Mouse (Mus musculus): ENCODE data around the gene Rab8b.

GRCm38 (mm10) chr9:66917892-66918255, 1.6 kb downstream of the Rab8b start:
- no peak for TF ChIP-seq CTCF (IDR thresholded peaks at IDR 0.05; ENCODE audit: low read depth, low read length)
- no peak for TF ChIP-seq POLR2A (IDR thresholded peaks at IDR 0.05; ENCODE audit: insufficient read depth, low read length)
- no peak for TF ChIP-seq EP300 (IDR thresholded peaks at IDR 0.05; ENCODE audit: insufficient read depth, low read depth, low read length)

Measured in ES-Bruce4 (cell line).